Mouse (Mus musculus): ENCODE data around the gene Grm8. TPM values are rescaled to one million over a fixed set of nuclear protein-coding genes. Genes with fewer than 3 reads are reported as not detected.
A peak's percentile ranks its signal among the peaks of the same experiment; 100 is the strongest.

The Grm8 gene
- polyA plus RNA-seq, 1 experiment from 2014 or later, result 0.09 TPM

- H3K27me3 ChIP-seq (ENCODE audit: insufficient read depth, low read length), result no peaks in the 10 kb centered on the region
- no peak overlapping the region for H3K27ac ChIP-seq (ENCODE audit: low read length)
- H3K4me2 ChIP-seq (replicated peaks; ENCODE audit: low read depth, low read length), result no peak overlapping the region
- no peaks in the 10 kb centered on the region for H3K4me1 ChIP-seq (ENCODE audit: insufficient read depth, low read length)
- whole genome bisulfite sequencing, result 86% methylated on average over 6 of the region's 6 CpGs
- H3K36me3 ChIP-seq (ENCODE audit: insufficient read depth, low read length), result no peaks in the 10 kb centered on the region
- H3K9me3 ChIP-seq (ENCODE audit: low read length), result no peaks in the 10 kb centered on the region
- no peak for ATAC-seq (ENCODE audit: low FRiP score, low TSS enrichment)
- no peak overlapping the region for H3K4me3 ChIP-seq (ENCODE audit: low read length)
- no peak overlapping the region for H3K9ac ChIP-seq (replicated peaks; ENCODE audit: low read length)
These were observed 372.9 kb downstream of the Grm8 start for GRCm38 (mm10) chr6:27762061-27762460.

DNA sequence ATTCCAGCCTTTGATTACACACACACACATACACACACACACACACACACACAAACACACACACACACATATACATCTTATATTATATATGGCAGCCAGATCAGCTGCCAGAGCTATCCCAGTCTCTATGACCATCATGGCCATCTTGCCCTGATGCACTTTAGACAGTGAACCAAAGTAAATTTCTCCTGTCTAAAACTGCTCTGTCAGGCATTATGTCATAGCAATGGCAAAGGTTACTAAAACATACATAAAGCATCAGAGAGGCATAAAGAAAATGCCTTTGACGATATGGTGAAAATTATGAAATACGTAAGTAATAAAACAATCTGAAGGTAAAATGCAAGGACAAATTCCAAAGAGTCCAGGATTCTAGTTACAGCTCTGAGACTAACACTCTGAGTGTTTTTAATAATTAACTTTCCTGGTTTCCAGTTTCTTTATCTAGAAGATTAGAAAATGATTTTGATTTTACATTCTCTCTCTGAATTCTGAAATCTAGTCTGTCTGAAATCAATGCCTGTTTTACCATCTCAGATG lies 381.6 kb downstream of the Grm8 start:
- Histone ChIP-seq H3K27ac (ENCODE audit: low read length) (no peak overlapping the region), H3K4me1 (ENCODE audit: insufficient read depth, low read length) (no peaks in the 10 kb centered on the region), H3K4me3 (ENCODE audit: low read length) (no peak overlapping the region), H3K27me3 (ENCODE audit: insufficient read depth, low read length) (no peaks in the 10 kb centered on the region), H3K4me2 (replicated peaks; ENCODE audit: low read depth, low read length) (no peak overlapping the region), H3K9ac (replicated peaks; ENCODE audit: low read length) (no peak overlapping the region), H3K36me3 (ENCODE audit: insufficient read depth, low read length) (no peaks in the 10 kb centered on the region), H3K9me3 (ENCODE audit: low read length) (no peaks in the 10 kb centered on the region)
- ATAC-seq (ENCODE audit: low FRiP score, low TSS enrichment), result no peak
- WGBS, result 82% methylated on average over 2 of the region's 2 CpGs

DNA sequence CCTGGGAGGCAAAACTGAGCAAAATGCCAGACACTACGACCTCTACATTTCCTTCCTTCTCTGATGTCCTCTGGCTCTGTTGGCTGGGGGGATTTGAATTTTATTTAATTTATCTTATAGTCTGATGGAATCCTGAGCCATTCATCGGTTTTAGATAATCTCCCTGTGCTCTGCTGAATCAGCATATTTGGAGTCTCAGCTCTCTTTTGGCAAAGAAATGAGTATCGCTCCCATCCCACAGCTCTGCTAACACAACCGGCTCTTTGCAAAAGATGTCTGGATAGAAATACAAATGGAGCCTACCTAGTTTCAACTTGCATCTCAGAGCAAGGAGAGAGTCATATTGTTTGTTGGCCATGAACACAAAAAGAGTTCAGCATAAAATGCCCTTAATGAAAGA lies 388.5 kb downstream of the Grm8 start:
- H3K27me3 ChIP-seq (ENCODE audit: insufficient read depth, low read length), result no peaks in the 10 kb centered on the region
- no peak overlapping the region for H3K9ac ChIP-seq (replicated peaks; ENCODE audit: low read length)
- no peaks in the 10 kb centered on the region for H3K4me1 ChIP-seq (ENCODE audit: insufficient read depth, low read length)
- no peaks in the 10 kb centered on the region for H3K36me3 ChIP-seq (ENCODE audit: insufficient read depth, low read length)
- H3K9me3 ChIP-seq (ENCODE audit: low read length), result no peaks in the 10 kb centered on the region
- H3K4me2 ChIP-seq (replicated peaks; ENCODE audit: low read depth, low read length), result no peak overlapping the region
- WGBS, result 76% methylated on average over 4 of the region's 4 CpGs
- H3K27ac ChIP-seq (ENCODE audit: low read length), result no peak overlapping the region
- H3K4me3 ChIP-seq (ENCODE audit: low read length), result no peak overlapping the region
- no peak for ATAC-seq (ENCODE audit: low FRiP score, low TSS enrichment)

DNA sequence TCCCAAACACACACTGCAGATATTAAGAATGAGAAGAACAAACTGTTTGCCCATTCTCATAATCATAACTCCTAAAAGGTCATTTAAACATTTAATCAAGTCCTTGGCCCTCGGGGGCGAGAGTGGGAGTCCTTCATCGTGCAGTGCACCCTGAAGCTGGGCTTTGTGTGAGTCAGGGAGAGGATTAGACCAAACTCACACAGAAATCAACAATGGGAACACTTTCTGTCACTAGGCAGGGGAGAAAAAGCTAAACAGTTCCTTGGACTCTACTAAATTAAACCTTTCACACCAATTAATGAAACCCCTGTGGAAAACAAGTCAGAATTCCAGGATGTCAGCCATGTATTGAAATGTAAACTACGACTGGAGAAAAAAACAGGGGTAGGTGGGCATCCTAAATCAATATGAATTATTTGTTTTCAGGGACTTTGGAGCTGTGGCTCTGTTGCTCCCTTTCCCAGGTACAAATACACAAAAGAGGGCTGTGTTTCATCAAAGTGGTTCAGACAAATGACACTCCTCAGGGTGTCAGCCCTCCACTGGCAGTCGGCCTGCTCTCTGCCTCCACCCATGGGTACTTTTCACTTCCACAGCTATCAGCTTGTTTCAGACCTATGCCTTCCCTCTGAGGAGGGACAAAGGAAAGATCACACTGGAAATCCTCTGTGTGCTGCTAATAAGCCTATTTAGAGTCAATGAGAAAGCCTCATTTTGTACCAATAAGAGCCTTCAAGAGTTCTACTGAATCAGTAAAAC lies 389.1 kb downstream of the Grm8 start:
- 47% methylated on average over 5 of the region's 5 CpGs for WGBS

DNA sequence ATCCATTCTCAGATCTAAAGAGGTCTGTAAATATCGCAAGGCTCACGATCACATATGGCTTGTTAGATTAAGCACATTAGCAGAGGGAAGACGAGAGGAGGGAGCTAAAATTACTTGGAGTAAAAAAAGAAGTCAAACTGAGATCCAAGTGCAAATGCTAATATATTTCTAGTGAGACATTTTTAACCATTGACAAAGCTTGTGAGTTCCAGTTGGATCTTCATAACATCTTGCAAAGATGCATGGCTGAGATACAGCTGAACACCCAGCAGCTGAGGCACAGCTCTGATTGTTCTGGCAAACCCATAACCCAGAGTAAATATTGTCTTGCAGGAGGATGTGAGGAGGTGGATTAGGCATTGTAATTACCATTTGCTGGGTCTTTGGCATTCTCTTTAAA lies 445.6 kb downstream of the Grm8 start:
- no peak for ATAC-seq (ENCODE audit: low FRiP score, low TSS enrichment)
- H3K36me3 ChIP-seq (ENCODE audit: insufficient read depth, low read length), result no peaks in the 10 kb centered on the region

More for the DNA sequence above, 389.1 kb downstream of the Grm8 start:
- Histone ChIP-seq H3K9ac (replicated peaks; ENCODE audit: low read length) (no peak overlapping the region), H3K36me3 (ENCODE audit: insufficient read depth, low read length) (no peaks in the 10 kb centered on the region), H3K27ac (ENCODE audit: low read length) (no peak overlapping the region), H3K4me3 (ENCODE audit: low read length) (no peak overlapping the region), H3K4me2 (replicated peaks; ENCODE audit: low read depth, low read length) (no peak overlapping the region), H3K27me3 (ENCODE audit: insufficient read depth, low read length) (no peaks in the 10 kb centered on the region), H3K9me3 (ENCODE audit: low read length) (no peaks in the 10 kb centered on the region), H3K4me1 (ENCODE audit: insufficient read depth, low read length) (no peaks in the 10 kb centered on the region)
- no peak for ATAC-seq (ENCODE audit: low FRiP score, low TSS enrichment)

GRCm38 (mm10) chr6:27661747-27662435 lies 473.1 kb downstream of the Grm8 start:
- no peaks in the 10 kb centered on the region for H3K4me1 ChIP-seq (ENCODE audit: insufficient read depth, low read length)
- 26% methylated on average over 6 of the region's 6 CpGs for WGBS
- H3K4me2 ChIP-seq (replicated peaks; ENCODE audit: low read depth, low read length), result no peak overlapping the region
- no peaks in the 10 kb centered on the region for H3K27me3 ChIP-seq (ENCODE audit: insufficient read depth, low read length)
- ATAC-seq (ENCODE audit: low FRiP score, low TSS enrichment), result no peak
- H3K36me3 ChIP-seq (ENCODE audit: insufficient read depth, low read length), result no peaks in the 10 kb centered on the region
- H3K4me3 ChIP-seq (ENCODE audit: low read length), result no peak overlapping the region
- no peak overlapping the region for H3K27ac ChIP-seq (ENCODE audit: low read length)
- H3K9ac ChIP-seq (replicated peaks; ENCODE audit: low read length), result no peak overlapping the region
- H3K9me3 ChIP-seq (ENCODE audit: low read length), result no peaks in the 10 kb centered on the region

More for the DNA sequence above, 445.6 kb downstream of the Grm8 start:
- WGBS, result 83% methylated on average over 3 of the region's 3 CpGs
- Histone ChIP-seq H3K27ac (ENCODE audit: low read length) (no peak overlapping the region), H3K9ac (replicated peaks; ENCODE audit: low read length) (no peak overlapping the region), H3K9me3 (ENCODE audit: low read length) (no peaks in the 10 kb centered on the region), H3K4me2 (replicated peaks; ENCODE audit: low read depth, low read length) (no peak overlapping the region), H3K27me3 (ENCODE audit: insufficient read depth, low read length) (no peaks in the 10 kb centered on the region), H3K4me3 (ENCODE audit: low read length) (no peak overlapping the region), H3K4me1 (ENCODE audit: insufficient read depth, low read length) (no peaks in the 10 kb centered on the region)

GRCm38 (mm10) chr6:27657520-27657919 lies 477.5 kb downstream of the Grm8 start:
- Histone ChIP-seq H3K4me3 (ENCODE audit: low read length) (no peak overlapping the region), H3K27ac (ENCODE audit: low read length) (no peak overlapping the region), H3K9me3 (ENCODE audit: low read length) (no peaks in the 10 kb centered on the region), H3K36me3 (ENCODE audit: insufficient read depth, low read length) (no peaks in the 10 kb centered on the region), H3K9ac (replicated peaks; ENCODE audit: low read length) (no peak overlapping the region), H3K4me2 (replicated peaks; ENCODE audit: low read depth, low read length) (no peak overlapping the region), H3K27me3 (ENCODE audit: insufficient read depth, low read length) (no peaks in the 10 kb centered on the region), H3K4me1 (ENCODE audit: insufficient read depth, low read length) (no peaks in the 10 kb centered on the region)
- no peak; the same call in 1 of the 2 replicates for ATAC-seq (ENCODE audit: low FRiP score, low TSS enrichment)
- WGBS, result 68% methylated on average over 1 of the region's 1 CpGs

GRCm38 (mm10) chr6:27646503-27646902 lies 488.5 kb downstream of the Grm8 start:
- 82% methylated on average over 1 of the region's 1 CpGs for WGBS
- Histone ChIP-seq H3K4me3 (ENCODE audit: low read length) (no peak overlapping the region), H3K27me3 (ENCODE audit: insufficient read depth, low read length) (no peaks in the 10 kb centered on the region), H3K27ac (ENCODE audit: low read length) (no peak overlapping the region), H3K36me3 (ENCODE audit: insufficient read depth, low read length) (no peaks in the 10 kb centered on the region), H3K4me1 (ENCODE audit: insufficient read depth, low read length) (no peaks in the 10 kb centered on the region), H3K9ac (replicated peaks; ENCODE audit: low read length) (no peak overlapping the region), H3K4me2 (replicated peaks; ENCODE audit: low read depth, low read length) (no peak overlapping the region), H3K9me3 (ENCODE audit: low read length) (no peaks in the 10 kb centered on the region)
- ATAC-seq (ENCODE audit: low FRiP score, low TSS enrichment), result no peak

- H3K9me3 ChIP-seq (ENCODE audit: low read length), result no peaks in the 10 kb centered on the region
- no peak overlapping the region for H3K4me2 ChIP-seq (replicated peaks; ENCODE audit: low read depth, low read length)
- H3K27ac ChIP-seq (ENCODE audit: low read length), result no peak overlapping the region
- WGBS, result 55% methylated on average over 5 of the region's 5 CpGs
- no peak for ATAC-seq (ENCODE audit: low FRiP score, low TSS enrichment)
- no peak overlapping the region for H3K9ac ChIP-seq (replicated peaks; ENCODE audit: low read length)
- H3K27me3 ChIP-seq (ENCODE audit: insufficient read depth, low read length), result no peaks in the 10 kb centered on the region
- H3K36me3 ChIP-seq (ENCODE audit: insufficient read depth, low read length), result no peaks in the 10 kb centered on the region
- H3K4me1 ChIP-seq (ENCODE audit: insufficient read depth, low read length), result no peaks in the 10 kb centered on the region
- H3K4me3 ChIP-seq (ENCODE audit: low read length), result no peak overlapping the region
These were observed 489.9 kb downstream of the Grm8 start for GRCm38 (mm10) chr6:27645054-27645453.

DNA sequence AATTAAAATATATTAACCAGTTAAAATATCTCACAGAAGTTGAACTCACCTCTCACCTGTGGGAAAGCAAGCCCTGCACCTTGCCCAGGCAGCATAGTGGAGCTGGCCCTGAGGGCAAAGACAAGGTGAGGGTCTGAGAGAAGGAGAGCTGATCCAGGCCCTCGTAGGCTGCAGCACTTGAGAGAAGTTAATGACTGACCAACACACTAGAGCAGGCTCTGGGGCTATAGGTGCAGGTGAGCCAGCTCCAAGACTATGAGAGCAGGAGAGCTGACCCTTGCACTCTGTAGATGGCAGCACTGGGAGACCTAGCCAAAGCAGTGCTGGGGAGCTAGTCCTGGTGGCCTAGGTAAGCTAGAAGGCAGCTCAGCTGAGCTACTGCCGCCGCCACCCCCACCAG lies 499.1 kb downstream of the Grm8 start:
- no peaks in the 10 kb centered on the region for H3K4me1 ChIP-seq (ENCODE audit: insufficient read depth, low read length)
- no peak overlapping the region for H3K4me2 ChIP-seq (replicated peaks; ENCODE audit: low read depth, low read length)
- H3K4me3 ChIP-seq (ENCODE audit: low read length), result no peak overlapping the region
- H3K36me3 ChIP-seq (ENCODE audit: insufficient read depth, low read length), result no peaks in the 10 kb centered on the region
- 75% methylated on average over 3 of the region's 3 CpGs for WGBS
- no peak overlapping the region for H3K9ac ChIP-seq (replicated peaks; ENCODE audit: low read length)
- no peaks in the 10 kb centered on the region for H3K27me3 ChIP-seq (ENCODE audit: insufficient read depth, low read length)
- H3K9me3 ChIP-seq (ENCODE audit: low read length), result no peaks in the 10 kb centered on the region
- no peak overlapping the region for H3K27ac ChIP-seq (ENCODE audit: low read length)
- ATAC-seq (ENCODE audit: low FRiP score, low TSS enrichment), result peak; percentile 98
